Mouse (Mus musculus): Measurements from ENCODE around the gene Flnb.
A peak's percentile ranks its signal among the peaks of the same experiment; 100 is the strongest.

Gene Flnb

DNA sequence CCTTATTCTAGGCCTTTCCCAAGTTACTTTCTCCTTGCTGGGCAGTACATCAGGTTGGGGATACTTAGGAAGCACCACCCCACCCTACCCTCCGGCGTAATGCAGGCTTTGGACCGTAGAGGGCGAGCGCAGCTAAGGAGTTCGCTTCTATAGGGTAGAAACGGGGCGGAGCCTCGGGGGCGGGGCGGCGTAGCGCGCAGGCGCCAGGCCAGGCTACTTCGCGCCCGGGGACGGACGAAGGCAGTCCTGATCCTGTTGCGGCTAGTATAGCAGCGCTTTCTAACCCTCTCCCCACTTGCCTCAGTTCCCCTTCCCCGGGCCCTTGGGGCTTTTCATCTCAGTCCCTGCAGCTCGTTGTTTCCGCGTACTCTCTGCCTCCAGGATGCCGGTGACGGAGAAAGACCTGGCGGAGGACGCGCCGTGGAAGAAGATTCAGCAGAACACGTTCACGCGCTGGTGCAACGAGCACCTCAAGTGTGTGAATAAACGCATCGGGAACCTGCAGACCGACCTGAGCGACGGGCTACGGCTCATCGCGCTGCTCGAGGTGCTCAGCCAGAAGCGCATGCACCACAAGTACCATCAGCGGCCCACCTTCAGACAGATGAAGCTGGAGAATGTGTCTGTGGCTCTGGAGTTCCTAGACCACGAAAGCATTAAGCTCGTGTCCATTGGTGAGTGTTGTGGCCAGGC lies at the start of gene Flnb:
Flnb (plus strand) TSS at position 188 of the 693 bp plus-strand sequence.
- DNase-seq (ENCODE audit: low read depth, low spot score): peak; percentile 89

DNA sequence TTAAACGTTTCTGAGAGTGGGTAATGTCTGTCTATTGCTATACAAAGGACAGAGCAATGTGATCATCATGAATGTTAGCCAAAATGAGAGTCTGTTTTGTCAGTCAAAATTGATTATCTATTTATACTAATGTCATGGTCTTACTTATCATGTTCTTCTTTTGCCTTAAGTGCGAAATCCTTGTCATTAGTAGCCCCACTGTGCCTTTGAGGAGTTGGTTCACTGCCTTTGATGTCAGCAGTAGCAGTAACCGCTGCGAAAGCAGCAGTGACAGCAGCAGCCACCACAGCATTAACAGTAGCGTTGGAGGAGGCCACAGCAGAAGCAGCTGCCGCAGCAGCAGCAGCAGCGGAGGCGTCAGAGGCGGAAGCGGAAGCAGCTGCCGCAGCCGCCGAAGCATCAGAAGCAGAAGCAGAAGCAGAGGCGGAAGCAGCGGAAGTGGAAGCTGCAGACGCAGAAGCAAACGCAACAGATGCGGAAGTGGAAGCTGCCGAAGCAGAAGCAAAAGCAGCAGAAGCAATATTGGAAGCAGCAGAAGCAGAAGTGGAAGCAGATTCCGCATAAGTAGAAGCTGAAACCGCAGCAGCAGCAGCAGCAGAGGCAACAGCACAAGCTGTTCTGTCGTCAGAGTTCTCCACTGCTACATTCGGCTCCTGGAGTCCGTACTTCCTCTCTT lies 43.9 kb upstream of the Flnb start:
- DNase-seq (ENCODE audit: low read depth, low spot score): peak; percentile 27

DNA sequence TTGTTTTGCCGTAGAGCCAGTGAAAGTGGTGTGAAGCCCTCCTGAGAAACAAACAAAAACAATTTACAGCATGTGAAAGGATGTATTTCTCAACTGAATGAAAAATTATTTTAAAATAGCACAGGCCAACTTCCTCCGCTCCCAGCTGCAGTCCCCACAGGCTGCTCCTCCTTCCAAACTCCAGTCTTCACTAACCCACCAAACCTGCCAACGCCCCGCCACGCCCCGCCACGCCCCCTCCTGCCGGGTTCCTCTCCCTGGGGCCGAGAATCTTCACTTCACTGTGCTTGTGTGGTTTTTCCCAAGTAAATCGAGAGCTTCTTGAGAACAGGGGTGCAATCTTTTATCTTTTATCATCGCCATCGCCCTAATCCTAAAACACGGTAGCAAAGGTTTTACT lies 31.7 kb upstream of the Flnb start:
- no peak for DNase-seq (ENCODE audit: low read depth, low spot score)

DNA sequence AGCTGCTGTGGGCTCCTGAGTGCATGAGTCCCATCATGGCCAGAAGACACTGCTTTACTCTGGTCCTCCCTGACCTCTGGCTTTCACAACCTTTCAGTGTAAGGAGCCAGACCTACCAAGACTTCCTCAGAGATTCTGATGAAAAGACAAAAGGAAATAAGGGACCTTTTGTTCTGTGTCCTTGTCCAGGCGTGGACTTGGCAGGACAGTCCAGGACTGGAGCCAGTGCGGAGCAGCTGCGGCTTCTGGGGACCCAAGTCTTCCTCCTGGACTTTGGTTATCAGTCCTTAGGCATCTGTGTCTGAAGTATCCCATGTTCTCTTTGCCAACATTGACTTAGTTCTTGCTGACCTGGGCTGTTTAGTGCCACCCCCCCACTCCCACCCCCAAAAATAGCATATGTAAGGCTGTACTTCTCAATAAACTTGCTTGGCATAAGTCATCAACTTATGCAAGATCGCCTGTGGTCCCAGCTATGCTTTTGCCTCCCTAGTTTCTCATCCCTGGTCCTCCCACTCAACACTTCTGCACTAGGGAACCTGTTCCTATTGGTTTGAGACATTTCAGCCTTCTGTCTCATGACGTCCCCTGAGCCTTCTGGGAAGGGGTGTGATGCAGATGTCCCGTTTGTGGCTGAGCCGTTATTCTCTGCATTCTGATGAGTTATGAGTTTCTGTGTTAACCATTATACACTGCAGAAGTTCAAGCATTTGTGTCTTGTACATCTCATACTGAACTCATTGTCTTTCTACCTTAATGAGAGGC lies 28.3 kb upstream of the Flnb start:
- no peak for DNase-seq (ENCODE audit: low read depth, low spot score)

DNA sequence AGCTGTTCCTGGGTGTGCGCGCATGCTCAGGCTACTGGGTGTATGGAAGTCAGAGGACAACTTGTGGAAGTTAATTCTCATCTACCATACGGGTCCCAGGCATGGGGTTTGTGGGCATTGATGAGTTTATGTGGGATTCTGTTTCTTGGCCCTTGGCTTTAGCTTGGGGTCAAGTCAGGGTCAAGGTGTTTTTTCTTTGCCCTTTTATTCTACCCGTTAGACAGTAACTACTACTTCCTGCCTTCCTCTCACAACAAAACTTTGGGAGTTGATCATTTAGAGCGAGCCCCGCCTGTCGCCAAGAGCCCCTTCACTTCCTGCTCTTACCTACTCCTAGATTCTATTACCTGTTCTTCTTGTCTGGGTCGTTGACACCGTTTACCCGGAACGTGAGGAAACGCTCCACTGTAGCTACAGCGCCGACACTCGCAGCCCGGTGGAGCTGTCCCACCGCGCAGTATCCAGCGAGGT lies 26.7 kb upstream of the Flnb start:
- no peak for DNase-seq (ENCODE audit: low read depth, low spot score)

DNA sequence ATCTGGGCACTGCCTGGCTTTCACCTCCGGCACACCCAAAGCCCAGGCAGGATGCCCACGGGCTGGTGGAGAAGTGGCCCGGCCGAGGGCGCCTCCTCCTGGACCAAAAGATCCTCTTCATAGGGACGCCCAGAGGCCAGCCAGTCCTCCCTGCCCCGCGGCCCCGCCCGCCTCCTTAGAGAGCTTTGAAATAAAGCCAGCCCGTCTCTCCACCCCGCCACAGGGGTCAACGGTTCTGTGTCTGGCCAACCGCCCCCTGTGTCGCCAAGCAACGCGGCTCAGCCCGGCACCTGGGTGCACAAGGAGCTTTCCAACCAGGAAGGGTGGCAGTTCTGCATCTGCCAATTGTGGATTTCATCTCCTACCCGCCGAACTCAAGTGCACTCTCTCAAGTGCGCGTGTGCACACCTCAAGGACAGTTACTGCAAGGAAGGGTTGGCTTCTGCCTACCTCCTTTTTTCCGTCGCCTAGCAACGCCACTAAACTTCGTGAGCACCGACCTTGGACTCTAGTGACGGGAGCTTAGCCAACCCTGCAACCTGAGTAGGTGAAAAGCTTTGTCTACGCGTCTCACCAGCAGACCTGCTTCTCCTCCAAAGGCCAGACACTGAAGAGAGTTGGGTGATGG lies 26.1 kb upstream of the Flnb start, which contains the start of gene Gm26661:
Gm26661 (plus strand) TSS at position 56 of the 628 bp plus-strand sequence.
- DNase-seq (ENCODE audit: low read depth, low spot score): peak; percentile 33

DNA sequence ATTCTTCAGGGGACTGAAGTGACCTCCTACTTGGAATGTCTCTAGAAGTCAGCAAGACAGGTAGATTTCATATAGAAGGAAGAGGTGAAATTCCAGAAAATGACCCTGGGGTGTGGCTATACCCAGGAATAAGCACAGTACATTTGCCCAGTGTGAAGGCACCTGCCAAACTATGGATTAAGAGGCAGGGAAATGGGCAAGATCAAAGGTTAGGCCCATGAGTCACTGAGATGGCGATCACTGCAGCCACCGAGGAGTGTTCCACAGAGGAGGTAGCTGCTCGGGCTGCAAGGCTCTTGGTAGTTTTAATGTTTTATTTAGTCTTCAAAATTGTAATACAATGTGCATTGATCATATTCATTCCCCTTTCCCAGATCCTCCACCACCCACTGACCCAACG lies 21.8 kb upstream of the Flnb start:
- no peak for DNase-seq (ENCODE audit: low read depth, low spot score)

DNA sequence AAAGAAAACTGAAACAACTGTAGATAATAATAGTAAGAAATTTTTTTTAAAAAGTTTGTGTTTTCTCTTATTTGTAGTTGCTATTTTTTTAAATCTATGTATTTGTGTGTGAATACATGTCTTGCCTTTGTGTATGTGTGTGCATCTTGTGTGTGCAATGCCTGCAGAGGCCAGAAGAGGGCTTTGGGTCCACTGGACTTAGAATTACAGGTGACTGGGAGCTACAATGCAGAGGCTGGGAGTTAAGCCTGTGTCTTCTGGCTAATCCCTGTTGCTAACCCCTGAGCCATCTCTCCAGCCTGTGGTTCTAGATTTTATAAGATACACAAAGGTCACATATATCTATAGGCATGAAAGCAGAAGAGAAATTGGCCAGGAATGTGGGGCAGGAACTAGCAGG lies 17.1 kb upstream of the Flnb start:
- DNase-seq (ENCODE audit: low read depth, low spot score): no peak

DNA sequence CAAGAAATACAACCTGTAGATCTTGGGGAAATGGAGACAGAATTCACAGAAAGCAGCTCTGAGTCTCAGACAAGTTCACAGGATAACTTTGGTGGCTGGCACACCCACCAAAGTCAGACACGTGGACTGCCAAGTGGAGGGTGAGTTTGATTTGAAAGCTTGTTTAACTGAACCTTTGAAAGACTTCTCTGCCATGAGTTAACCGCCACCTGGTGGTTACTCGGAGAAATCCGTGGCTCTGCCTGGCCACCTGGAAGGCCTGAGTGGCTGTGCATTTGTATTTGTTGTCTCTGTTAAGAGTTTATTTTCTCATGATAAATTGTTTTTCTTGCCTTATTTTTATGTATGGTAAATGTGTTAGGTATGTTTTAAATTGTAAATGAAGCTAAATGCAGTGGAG lies 15.9 kb upstream of the Flnb start:
- DNase-seq (ENCODE audit: low read depth, low spot score): no peak

DNA sequence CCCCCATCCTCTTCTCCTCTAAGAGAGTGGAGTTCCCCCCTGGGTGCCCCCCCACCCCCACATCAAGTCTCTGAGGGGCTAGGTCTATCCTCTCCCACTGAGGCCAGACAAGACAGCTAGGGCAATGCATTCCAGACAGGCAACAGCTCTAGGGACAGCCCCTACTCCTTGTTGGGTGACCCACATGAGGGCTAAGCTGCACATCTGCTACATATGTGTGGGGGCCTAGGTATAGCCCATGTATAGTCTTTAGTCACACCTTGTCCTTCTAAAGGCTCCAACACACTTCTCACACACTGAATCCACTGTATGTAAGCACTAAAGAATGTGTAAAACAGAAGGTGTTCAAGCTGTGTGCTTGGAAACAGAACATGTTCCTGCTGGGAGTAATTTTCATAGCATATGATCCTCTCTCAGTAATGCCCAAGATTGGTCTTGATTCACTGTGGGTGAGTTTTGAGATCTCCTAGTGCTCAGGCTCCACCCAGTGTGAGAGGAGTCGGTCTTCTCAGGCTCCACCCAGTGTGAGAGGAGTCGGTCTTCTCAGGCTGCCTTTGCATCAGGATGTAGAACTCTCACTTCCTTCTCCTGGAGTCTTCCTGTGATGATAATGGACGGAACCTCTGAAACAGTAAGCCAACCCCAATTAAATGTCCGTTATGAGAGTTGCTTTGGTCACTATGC lies 13.7 kb upstream of the Flnb start:
- no peak for DNase-seq (ENCODE audit: low read depth, low spot score)

DNA sequence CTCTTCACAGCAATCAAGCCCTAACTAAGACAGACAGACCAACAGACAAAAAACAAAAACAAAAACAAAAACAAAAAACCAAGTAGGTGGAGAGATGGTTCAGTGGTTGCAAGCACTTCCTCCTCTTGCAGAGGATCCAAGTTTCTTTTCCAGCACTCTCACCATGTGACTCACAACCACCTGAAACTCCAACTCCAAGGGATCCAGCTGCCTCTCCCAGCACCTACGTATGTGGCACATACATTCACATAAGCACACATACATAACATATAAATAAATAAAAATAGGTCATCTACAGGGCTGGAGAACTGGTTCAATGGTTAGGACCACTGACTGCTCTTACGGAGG lies 13.2 kb upstream of the Flnb start:
- DNase-seq (ENCODE audit: low read depth, low spot score): no peak

DNA sequence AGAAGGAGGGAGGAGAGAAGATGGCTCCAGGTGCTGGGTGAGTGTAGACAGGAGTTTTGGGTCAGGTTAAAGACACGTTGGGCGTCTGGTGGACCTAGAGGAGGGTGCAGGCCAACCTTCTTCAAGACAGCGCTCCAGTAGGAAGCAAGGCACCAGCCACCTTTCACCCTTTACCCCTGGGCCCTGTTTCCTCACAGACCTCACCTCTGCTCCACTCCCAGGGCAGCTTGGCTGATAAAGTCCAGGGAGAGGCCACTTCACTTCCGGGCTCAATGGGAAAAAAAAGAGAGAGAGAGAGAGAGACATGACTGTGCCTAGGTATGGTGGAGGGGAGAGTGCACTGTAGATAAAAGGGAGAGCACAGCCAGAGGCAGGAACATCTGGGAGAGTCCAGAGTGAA lies 10.0 kb upstream of the Flnb start:
- no peak for DNase-seq (ENCODE audit: low read depth, low spot score)

DNA sequence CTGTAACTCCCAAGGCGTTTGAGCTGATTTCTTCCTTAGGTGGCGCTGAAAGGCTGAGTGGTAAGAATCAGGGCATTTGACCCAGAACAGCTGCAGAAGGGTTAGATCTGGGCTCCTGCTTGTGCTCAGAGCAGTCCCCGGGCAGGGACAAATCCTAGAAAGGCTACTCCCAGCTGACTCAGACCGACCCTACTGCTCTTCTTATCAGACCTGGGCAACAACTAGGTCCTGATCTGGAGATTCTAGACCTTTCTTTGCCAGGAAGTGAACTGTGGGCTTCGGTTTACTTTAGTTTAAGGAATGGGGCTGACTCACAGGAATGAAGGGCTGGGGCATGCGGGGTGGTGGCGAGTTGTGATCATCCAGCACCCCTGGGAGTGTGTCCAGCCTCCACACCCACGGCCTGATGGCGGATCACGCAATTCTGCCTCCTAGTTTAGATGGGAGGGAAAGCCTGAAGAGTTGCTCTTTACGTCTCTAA lies 9.2 kb upstream of the Flnb start:
- DNase-seq (ENCODE audit: low read depth, low spot score): no peak

DNA sequence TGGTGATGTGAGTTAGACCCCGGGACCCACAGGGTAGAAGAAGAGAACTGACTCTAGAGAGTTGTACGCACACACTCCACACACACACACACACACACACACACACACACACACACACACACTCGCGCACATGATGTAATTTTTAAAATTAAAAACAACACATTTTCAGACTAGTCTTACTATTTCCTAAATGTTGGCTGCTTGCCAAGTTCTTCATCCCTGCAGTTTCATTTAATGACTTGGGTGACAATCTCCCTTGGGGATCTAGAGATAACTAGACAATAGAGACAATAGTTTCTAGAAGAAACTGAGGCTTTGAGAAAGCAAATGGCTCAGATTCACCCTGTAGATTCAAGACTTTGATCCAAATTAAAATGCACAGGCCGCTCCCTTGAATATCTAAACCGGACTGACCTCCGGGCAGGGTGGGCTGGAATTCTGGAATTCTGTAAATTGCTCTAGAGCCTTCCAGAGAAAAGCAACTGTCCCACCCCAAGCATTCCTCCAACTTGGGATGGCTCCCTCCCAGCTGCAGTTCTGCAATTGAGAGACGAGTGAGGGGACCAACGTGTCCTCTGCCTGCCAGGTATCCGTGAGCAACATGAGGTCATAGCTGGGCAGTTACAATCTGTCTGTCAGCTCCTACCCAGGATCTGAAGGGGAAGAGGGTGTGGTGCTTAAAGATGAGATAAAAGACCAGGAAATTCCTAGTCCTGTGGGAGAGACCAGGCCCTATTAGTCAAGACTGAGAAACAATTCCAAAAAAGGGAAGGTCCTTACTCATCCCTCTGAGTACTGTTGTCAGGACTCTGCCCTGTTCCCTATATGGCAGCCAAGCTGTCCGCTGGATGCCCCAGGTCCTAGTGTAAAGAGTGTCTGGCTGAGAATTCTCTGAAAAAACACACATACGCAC lies 8.5 kb upstream of the Flnb start:
- DNase-seq (ENCODE audit: low read depth, low spot score): no peak

DNA sequence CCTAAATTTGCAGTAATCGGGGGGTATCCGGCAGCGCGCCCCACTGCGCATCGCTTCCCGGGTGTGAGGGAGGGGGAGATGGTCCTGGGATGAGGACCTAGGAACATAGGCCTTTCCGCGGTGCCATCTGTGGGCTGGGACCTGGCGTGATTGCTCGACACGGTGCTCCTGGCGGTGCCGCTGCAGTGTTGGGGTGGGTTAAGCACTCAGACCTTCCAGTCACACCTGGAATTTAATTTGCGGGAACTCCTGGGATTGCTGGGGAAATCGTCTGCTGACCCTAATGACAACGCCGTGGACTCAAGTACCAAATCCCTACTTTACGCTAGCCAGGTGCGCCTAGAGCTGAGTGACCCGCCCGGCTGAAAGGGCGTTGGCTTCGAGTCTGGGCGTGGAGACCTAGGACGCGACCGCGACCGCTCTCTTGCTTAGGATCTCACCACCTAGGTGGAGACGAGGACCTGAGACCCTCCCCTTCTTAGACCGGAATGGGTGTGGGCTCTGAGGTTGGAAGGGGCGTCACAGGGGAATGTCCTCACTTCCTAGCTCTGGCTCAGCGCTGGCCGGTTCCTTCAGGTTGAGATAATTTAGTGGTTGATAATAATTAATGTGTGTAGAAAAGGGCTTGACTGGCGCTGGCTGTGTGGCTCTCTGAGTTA lies 835 bp downstream of the Flnb start:
- DNase-seq (ENCODE audit: low read depth, low spot score): no peak

DNA sequence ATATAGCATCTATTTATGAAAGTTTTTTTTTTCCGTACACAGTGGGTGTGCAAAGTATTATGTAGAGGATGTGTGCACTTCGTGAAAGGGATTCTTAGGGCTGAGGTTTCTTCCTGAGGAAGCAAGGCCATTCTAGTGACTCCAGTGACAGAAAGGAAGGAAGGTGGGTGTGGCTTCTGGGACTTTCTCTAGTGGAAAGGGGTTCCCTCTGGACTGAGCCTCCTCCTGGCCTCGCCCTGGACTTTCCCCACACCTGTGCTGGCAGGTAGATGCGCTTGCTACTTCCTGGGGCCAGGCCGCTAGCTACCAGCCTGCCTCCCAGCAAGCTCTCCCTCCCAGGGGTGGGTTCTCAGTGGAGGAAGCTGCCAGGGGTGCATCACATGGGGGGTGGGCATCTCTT lies 1.7 kb downstream of the Flnb start:
- DNase-seq (ENCODE audit: low read depth, low spot score): no peak

DNA sequence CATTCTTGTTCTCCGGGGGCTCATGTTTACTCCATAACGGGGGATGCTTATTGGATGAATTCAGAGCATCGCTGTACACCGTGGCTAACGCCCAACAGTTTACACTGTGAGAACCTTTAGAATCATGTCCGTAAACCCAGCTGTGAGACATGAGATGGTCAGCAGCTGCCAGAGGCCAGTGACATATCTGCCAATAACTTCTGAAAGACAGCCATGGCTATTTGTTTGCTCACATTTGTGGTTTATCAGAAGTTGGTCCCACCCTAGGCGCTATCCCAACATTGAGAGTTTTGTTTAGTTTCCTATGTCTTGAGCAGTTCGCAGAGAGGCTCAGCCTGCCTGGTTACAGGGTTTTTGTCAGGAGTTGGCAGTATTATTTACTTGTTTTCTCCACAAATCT lies 3.6 kb downstream of the Flnb start:
- no peak for DNase-seq (ENCODE audit: low read depth, low spot score)

DNA sequence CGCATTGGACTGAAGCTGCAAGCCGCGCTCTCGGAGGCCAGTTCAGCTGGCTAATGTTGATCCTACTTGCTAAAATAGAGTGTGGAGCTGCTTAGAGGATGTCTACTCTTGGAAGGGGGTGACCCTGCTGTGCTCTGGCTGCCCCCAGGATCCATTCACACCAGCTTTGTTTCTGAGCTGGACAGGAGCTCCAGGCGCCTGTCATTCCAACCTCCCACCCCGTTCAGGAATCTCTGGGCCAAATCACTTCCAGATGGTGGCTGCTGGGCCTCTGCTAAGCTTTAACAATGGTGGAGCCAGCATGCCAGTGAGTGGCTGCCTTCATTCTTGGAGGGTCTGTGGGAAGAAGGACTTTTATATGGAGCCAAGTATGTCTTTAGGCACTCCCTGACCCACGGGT lies 4.9 kb downstream of the Flnb start:
- no peak for DNase-seq (ENCODE audit: low read depth, low spot score)

DNA sequence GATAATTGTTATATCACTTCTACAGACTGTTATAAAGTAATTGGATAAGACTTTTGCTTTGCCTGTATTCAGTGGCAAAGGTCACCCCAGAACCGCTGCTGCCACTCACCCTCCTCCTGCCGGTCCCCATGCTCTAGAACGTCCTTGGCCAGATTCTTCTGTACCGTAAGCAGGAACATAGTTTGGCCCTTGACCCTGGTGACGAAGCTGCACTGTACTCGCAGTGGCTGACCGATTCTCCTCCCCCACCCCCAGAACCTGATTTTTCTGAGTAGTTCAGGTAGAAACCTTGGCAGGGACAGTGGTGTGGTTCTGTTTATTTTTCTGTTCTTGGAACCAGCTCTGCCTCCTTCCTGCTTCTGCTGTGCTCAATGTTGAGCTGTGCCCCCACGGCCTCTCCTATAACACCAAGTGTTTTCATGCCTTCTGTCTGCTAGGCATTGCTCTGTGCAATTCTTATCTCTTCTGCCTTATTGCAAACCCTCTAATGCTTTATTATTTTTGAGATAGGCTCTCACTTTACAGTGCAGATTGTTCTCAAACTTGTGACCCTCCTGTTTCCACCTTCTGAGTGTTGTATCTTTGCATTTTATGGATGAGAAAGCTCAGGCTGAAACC lies 7.0 kb downstream of the Flnb start:
- no peak for DNase-seq (ENCODE audit: low read depth, low spot score)

Measured in retina, postnatal 7 days (tissue).